Mouse (Mus musculus) heart, adult 2 months (tissue): ENCODE results near the gene Fasn.
"Not testable (repeated sequence)": the region's sequence is repeated elsewhere in the genome, so short reads cannot be mapped to it uniquely, and the experiment has no call there.

Source experiments
- CTCF ChIP-seq: fragments of 200-600 bp; IDR thresholded peaks from 2 replicates; pipeline ENCODE4 v1.8.1; 2022; ENCODE audit warnings: antibody characterized with exemption, mild to moderate bottlenecking, moderate library complexity
- EP300 ChIP-seq: fragments of 200-500 bp; IDR thresholded peaks from 2 replicates; pipeline ENCODE4 v1.6.1; 2011; ENCODE audit warnings: low read depth, low read length, control low read depth; ENCODE audit not compliant: insufficient read depth

DNA sequence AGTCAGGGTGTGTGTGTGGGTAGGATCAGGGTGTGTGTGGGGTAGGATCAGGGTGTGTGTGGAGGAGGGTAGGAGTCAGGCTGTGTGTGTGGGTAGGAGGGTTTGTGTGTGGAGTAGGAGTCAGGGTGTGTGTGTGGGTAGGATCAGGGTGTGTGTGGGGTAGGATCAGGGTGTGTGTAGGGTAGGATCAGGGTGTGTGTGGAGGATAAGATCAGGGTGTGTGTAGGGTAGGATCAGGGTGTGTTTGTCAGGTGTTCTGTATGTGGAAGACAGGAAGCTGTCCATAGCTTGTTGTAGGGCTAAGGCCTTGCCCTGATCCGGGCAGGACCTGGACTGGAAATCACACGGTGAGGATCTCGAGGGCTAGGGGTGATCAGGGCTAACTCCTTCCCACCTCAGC, 31.6 kb upstream of the Fasn start:
- TF ChIP-seq CTCF, EP300: not testable (repeated sequence)
